Mouse (Mus musculus) lung, postnatal 0 days (tissue): ENCODE results near the gene Tex48.

Experiments used
- CTCF ChIP-seq: IDR thresholded peaks from 2 replicates; pipeline ENCODE4 v1.5.1; 2016; ENCODE audit warnings: antibody characterized with exemption, mild to moderate bottlenecking
- EP300 ChIP-seq: IDR thresholded peaks from 2 replicates; pipeline ENCODE4 v1.6.1; 2016; ENCODE audit warnings: antibody characterized with exemption, mild to moderate bottlenecking, control low read depth

DNA sequence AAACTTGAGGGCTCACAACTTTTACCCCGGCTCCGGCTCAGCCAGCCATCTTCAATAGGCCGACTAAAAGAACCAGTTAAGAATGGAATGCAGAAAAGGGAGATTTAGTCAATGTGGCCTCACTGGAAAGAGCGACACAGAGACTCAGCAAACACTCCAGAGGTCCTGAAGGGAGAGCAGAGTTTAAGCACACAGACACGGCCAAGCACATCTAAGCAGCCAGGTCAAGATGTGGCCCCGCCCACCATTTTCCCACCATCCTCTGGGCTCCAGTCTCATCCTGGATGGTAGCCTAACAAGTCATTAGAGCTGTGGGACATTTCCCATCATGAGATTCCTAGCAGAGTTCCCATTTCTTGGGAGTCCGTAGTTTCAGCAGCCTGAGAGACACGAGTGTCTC lies 52.9 kb downstream of the Tex48 start:
- no peak for TF ChIP-seq CTCF
- no peak for TF ChIP-seq EP300
